8 mouse cellular contexts compared by ENCODE assay signal in genomic region chrX:38455474-38455873, GRCm38 (mm10). TPM values are rescaled to one million over a fixed set of nuclear protein-coding genes. Genes with fewer than 3 reads are reported as not detected.
DNase-seq lines count a peak whose midpoint lies in the region; ATAC-seq and TF ChIP-seq lines count a peak whose summit lies in the region.

No protein-coding gene starts in this region.

- no peak for TF ChIP-seq CTCF in CH12.LX (conservative IDR thresholded peaks at IDR 0.05 in 1 of 2, IDR thresholded peaks at IDR 0.05 in 1 of 2; ENCODE audit: low read depth in 2 of 2, low read length in 2 of 2)

- in situ Hi-C loops in CH12.LX (cut with MboI; ENCODE audit: low pct_ligation_motif_present, low pct_unique_long_range_greater_than_20kb, low sequenced_read_pairs) = no loop called here

- ATAC-seq in heart, embryonic 11.5 days (replicated peaks; ENCODE audit: insufficient number of reproducible peaks, low FRiP score, low TSS enrichment) = no peak
- peak; percentile 21 for ATAC-seq in forebrain, embryonic 16.5 days
- ATAC-seq in erythroid progenitor cell, adult 5-6 weeks (replicated peaks; ENCODE audit: low FRiP score, poor library complexity, severe bottlenecking) = no peak

- intact Hi-C loops in heart, postnatal 25 days (cut with DNase I) = no loop called here

- peak overlapping the region; percentile 61 for H3K4me2 ChIP-seq in heart, embryonic 11.5 days
- peak overlapping the region; percentile 61; the same call in 1 of the 2 replicates for H3K4me2 ChIP-seq in CH12.LX (ENCODE audit: insufficient read depth, low read depth, poor library complexity, severe bottlenecking)
- peak overlapping the region; percentile 52 for H3K4me2 ChIP-seq in forebrain, embryonic 16.5 days (ENCODE audit: low read length)

- peak overlapping the region; percentile 64 for H3K4me3 ChIP-seq in heart, embryonic 11.5 days (ENCODE audit: low read depth, low read length)
- H3K4me3 ChIP-seq in CH12.LX (replicated peaks in 1 of 3; ENCODE audit: low read depth in 2 of 3, low read length in 2 of 3, poor library complexity in 1 of 3) (peak overlapping the region; percentile 62 to 78 (median 67)), macrophage (ENCODE audit: inconsistent target) (peak overlapping the region; percentile 65)
- H3K4me3 ChIP-seq in forebrain, embryonic 16.5 days (replicated peaks; ENCODE audit: low read length) = peak overlapping the region; percentile 62

- 0 out of 2 replicates have a peak, but pooled peaks cover 5% of the 10 kb centered on the region for H3K36me3 ChIP-seq in heart, embryonic 11.5 days (ENCODE audit: control insufficient read depth, insufficient read depth, low read length)
- peaks cover 13 to 25% of the 10 kb centered on the region in 2 experiments for H3K36me3 ChIP-seq in CH12.LX (replicated peaks in 1 of 2; ENCODE audit: control insufficient read depth in 1 of 2, insufficient read depth in 1 of 2, low read length in 1 of 2)
- H3K36me3 ChIP-seq in forebrain, embryonic 16.5 days (ENCODE audit: control insufficient read depth, insufficient read depth) = no peaks in the 10 kb centered on the region
- H3K36me3 ChIP-seq in macrophage (ENCODE audit: inconsistent target) = no peaks in the 10 kb centered on the region; the same call in 1 of the 2 replicates

- H3K4me1 ChIP-seq in heart, embryonic 11.5 days (ENCODE audit: control insufficient read depth, insufficient read depth, low read length) = no peaks in the 10 kb centered on the region
- H3K4me1 ChIP-seq in CH12.LX (ENCODE audit: control insufficient read depth in 1 of 2, insufficient read depth in 2 of 2) = peaks cover 0 to 3% of the 10 kb centered on the region in 2 experiments; a peak in 2 of 4 replicates
- H3K4me1 ChIP-seq in forebrain, embryonic 16.5 days (replicated peaks; ENCODE audit: control insufficient read depth, insufficient read depth, low read length) = 0 out of 2 replicates have a peak, but pooled peaks cover 2% of the 10 kb centered on the region

- peak overlapping the region; percentile 87; the same call in 1 of the 2 replicates for H3K27ac ChIP-seq in heart, embryonic 11.5 days (ENCODE audit: low read depth, low read length)
- H3K27ac ChIP-seq in CH12.LX (ENCODE audit: insufficient read depth, low read depth) (no peak overlapping the region), macrophage (peak overlapping the region; percentile 73)
- H3K27ac ChIP-seq in forebrain, embryonic 16.5 days (ENCODE audit: low read length) = no peak overlapping the region

- TF ChIP-seq RAD21 in CH12.LX (IDR thresholded peaks at IDR 0.05; ENCODE audit: low read depth, low read length) = no peak

- no peak for TF ChIP-seq POLR2A in CH12.LX (IDR thresholded peaks at IDR 0.05; ENCODE audit: low read depth, low read length)

- H3K27me3 ChIP-seq in heart, embryonic 11.5 days (ENCODE audit: control insufficient read depth, insufficient read depth, low read length) = no peaks in the 10 kb centered on the region
- no peaks in the 10 kb centered on the region for H3K27me3 ChIP-seq in CH12.LX (replicated peaks)
- no peaks in the 10 kb centered on the region for H3K27me3 ChIP-seq in forebrain, embryonic 16.5 days (replicated peaks; ENCODE audit: control insufficient read depth, insufficient read depth, low read length)

- no peak for TF ChIP-seq EP300 in CH12.LX (IDR thresholded peaks at IDR 0.05; ENCODE audit: low read length)

- 15% methylated on average over 7 of the region's 7 CpGs for WGBS in heart, embryonic 11.5 days (ENCODE audit: insufficient replicate concordance)
- 23% methylated on average over 7 of the region's 7 CpGs for WGBS in forebrain, embryonic 16.5 days
- 29% methylated on average over 5 of the region's 7 CpGs for WGBS in macrophage (ENCODE audit: missing documents)

- H3K79me2 ChIP-seq in CH12.LX (replicated peaks; ENCODE audit: control insufficient read depth, extremely low read depth, insufficient read depth, poor library complexity, severe bottlenecking) = peaks cover 19% of the 10 kb centered on the region
- peaks cover 58% of the 10 kb centered on the region for H3K79me2 ChIP-seq in macrophage (ENCODE audit: inconsistent target)

- DNase-seq in heart, postnatal 25 days (ENCODE audit: low spot score) = no peak
- DNase-seq in CH12.LX (ENCODE audit: extremely low read depth) = no peak
- no peak for DNase-seq in B cell, adult 2 months
- DNase-seq in retina, postnatal 1 day = no peak

- peak overlapping the region; percentile 76 for H3K9ac ChIP-seq in heart, embryonic 11.5 days (ENCODE audit: low read depth, low read length)
- peak overlapping the region; percentile 93 for H3K9ac ChIP-seq in CH12.LX (ENCODE audit: insufficient read depth, low read depth)
- peak overlapping the region; percentile 63 for H3K9ac ChIP-seq in forebrain, embryonic 16.5 days (replicated peaks; ENCODE audit: low read depth, low read length)

- no peaks in the 10 kb centered on the region for H3K9me3 ChIP-seq in heart, embryonic 11.5 days (replicated peaks; ENCODE audit: control insufficient read depth, low read length)
- no peaks in the 10 kb centered on the region for H3K9me3 ChIP-seq in CH12.LX (replicated peaks; ENCODE audit: low read length)
- H3K9me3 ChIP-seq in forebrain, embryonic 16.5 days (ENCODE audit: control insufficient read depth, low read length) = no peaks in the 10 kb centered on the region

- dilution Hi-C loops in CH12.LX (cut with MboI; ENCODE audit: extremely low pct_ligation_motif_present, extremely low pct_unique_long_range_greater_than_20kb, low sequenced_read_pairs) = no loop called here

TF ChIP-seq in CH12.LX, 34 proteins besides CTCF, POLR2A, EP300 and RAD21:
- TF ChIP-seq ZKSCAN1 (IDR thresholded peaks at IDR 0.05; ENCODE audit: borderline replicate concordance, low read depth, low read length) (no peak), NRF1 (IDR thresholded peaks at IDR 0.05; ENCODE audit: low read depth, low read length) (no peak), SIN3A (IDR thresholded peaks at IDR 0.05; ENCODE audit: low read length) (no peak)

RNA-seq across cellular contexts. Expression of gene Lamp2, which starts 0.8 kb away (rescaled TPM):
- polyA plus RNA-seq in heart, embryonic 11.5 days (2014; fragmentation: Nextera tagmentation; extraction: Ambion mirVana) = 137 and 160 TPM in 2 replicates
- total RNA-seq in heart, postnatal 25 days (2021) = 100 to 1,000 TPM; 124 to 133 TPM
- total RNA-seq in CH12.LX (2012; rRNA removed) = 32.1 and 35.3 TPM in 2 replicates
- 66.2 and 72.9 TPM in 2 replicates for total RNA-seq in CH12.LX (2014; rRNA removed)
- 65.5 and 79.9 TPM in 2 replicates for polyA plus RNA-seq in CH12.LX (2012; ENCODE audit: insufficient read length, low read depth)
- 46.7 and 55.4 TPM in 2 replicates for polyA plus RNA-seq in forebrain, embryonic 16.5 days (2015; fragmentation: Nextera tagmentation; extraction: Ambion mirVana)
- 100 to 1,000 TPM; 145 to 494 (median 406) TPM for total RNA-seq in macrophage (2018; cell fraction: chromatin; rRNA removed)
- 100 to 1,000 TPM; 415 to 681 (median 537) TPM for total RNA-seq in macrophage (2018; cell fraction: cytosol; rRNA removed)
- 100 to 1,000 TPM; 526 to 981 (median 729) TPM for total RNA-seq in macrophage (2018; cell fraction: nucleus; rRNA removed)
- polyA plus RNA-seq in macrophage (2018) = 507 to 849 TPM (median 811 TPM) in 3 replicates
- total RNA-seq in erythroid progenitor cell, adult 5-6 weeks (2015; ENCODE audit: low replicate concordance) = 79.6 and 86.1 TPM in 2 replicates
- 42.2 and 54.8 TPM in 2 replicates for total RNA-seq in erythroid progenitor cell, adult 5-6 weeks (2017; ENCODE audit: low replicate concordance)

Comparison
In these comparisons a context has a peak if more than half of its experiments do, and no peak if none do; other contexts are left out.
1. H3K27ac ChIP-seq: peak in heart, embryonic 11.5 days (single experiment) and macrophage (single experiment); none in CH12.LX (single experiment) and forebrain, embryonic 16.5 days (single experiment).
2. Peak in every context shown above with its lines, with median percentiles within 50 percentile points of each other: H3K4me2 ChIP-seq, H3K4me3 ChIP-seq and H3K9ac ChIP-seq.